Mouse (Mus musculus) cerebellum, adult 8-10 months (tissue): ENCODE results near the gene Tipin.

Experiments used
- DNase-seq: peaks from one replicate; pipeline ENCODE4 v3.0.0; 2022

Gene Tipin

GRCm38 (mm10) chr9:64351191-64351590 is 69.8 kb downstream of the Tipin start:
- DNase-seq, result no peak
